Mouse (Mus musculus) right cerebral cortex, postnatal 14 days (tissue): ENCODE data around the gene Spryd3.

Source experiments
- DNase-seq: peaks from one replicate; pipeline ENCODE4 v3.0.0; 2022

Gene Spryd3

DNA sequence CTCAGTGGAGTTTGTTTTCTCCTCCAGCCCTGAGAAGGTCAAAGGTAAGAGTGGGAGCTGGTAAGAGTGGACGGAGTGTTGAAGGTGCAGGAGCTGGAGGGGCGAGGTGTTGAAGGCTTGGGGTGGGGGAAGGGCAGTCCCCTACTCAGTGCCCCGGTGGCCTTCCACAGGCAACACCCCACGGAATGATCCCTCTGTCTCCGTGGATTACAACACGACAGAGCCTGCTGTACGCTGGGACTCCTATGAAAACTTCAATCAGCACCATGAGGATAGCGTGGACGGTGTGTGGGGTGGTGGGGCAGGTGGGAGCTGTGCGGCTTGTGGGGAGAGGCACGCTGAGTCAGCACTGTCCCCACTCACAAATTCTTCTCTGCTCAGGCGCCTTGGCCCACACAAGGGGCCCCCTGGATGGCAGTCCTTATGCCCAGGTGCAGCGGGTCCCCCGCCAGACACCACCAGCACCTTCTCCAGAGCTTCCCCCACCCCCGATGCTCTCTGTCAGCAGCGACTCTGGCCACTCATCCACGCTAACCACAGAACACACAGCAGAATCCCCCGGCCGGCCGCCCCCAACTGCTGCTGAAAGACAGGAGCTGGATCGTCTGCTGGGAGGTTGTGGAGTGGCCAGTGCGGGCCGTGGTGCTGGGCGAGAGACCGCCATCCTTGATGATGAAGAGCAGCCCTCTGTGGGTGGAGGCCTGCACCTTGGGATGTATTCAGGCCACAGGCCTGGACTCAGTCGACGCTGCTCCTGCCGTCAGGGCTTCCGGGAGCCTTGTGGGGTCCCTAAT, 25.1 kb downstream of the Spryd3 start:
- DNase-seq = no peak

DNA sequence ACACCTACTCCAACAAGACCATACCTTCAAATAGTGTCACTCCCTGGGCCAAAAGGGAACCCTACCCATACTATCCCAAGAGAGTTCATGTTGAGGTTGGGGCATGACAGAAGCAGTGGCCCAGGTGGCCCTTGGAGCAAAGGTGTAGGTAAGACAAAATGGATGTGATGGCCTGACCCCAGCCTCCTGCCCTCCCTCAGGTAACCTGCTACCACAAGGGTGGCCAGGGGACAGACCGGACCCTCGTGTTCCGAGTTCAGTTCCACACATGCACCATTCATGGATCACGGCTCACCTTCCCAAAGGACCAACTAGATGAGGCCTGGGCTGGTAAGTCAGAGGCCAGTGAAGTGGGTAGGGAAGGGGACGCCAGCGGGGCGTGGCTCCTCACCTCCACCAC, 25.8 kb downstream of the Spryd3 start:
- DNase-seq = no peak

DNA sequence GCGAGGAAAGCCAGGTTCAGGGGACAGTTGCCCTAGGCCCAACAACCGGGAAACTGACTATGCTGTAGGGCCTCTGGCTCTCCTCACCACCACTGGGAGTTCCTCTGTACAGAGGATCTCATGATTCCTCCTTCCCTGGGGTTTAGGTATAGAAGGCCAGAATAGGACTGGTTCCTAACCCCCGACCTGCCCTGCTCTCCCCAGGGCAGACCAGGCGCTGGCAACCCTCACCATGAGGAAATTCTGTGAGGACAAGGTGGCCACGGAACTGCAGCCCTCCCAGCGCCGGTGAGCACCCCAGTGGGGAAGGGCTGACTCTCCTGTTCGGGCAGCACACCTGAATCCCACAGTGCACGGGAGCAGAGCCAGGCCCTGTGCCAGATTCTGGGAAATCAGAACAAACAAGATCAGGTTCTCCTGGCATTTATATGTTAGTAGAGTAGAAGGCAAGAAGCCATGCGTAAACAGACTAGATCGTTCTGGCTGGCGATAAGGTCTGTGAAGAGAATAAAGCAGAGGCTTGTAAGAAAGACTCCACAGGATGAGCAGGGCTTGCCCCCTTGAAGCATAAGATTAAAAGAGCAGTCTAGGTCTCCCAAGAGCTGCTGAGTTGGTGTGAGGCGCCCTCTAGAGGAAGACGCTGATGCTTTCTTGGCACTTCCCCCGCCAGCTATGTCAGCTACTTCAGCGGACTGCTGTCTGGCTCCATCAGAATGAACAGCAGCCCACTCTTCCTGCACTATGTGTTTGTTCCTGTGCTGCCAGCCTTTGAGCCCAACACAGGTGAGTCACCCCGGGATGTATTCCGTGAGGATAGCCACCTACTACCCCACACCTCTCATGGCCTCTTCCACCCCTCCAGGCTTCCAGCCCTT, 27.1 kb downstream of the Spryd3 start:
- DNase-seq = peak; percentile 77

DNA sequence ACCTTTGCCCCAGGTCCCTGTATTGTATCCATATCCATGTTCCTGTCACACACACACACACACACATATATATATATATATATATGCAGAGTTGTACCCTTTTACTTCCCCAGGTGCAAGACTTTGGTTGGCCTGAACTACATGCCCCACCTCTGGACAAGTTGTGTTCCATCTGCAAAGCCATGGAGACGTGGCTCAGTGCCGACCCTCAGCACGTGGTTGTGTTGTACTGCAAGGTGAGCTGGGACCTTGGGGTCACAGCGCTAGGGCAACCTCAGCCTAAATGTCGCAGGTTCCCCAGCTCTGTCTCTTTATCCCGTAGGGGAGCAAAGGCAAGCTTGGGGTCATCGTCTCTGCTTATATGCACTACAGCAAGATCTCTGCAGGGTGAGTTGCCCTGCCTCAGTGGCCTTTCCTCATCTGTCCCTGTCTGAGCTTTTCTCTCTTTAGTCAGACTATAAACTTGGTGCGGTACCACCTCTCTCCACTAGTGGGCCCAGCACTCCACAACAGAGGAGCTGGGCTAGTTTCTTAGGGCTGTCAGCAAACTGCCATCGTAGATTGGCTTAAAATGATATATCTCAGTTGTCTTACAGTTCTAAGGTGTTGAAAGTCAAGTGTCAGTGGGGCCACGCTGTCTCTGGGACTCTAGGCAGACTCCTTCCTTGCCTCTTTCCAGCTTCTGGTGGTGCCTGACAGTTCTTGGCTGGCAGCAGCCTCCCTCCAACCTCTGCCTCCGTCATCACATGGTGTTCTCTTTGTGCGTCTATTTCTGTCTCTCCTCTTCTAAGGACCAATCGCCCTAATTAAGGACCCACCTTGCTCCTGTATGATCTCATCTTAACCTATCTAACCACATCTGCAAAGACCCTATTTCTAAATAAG, 28.1 kb downstream of the Spryd3 start:
- DNase-seq = peak; percentile 80

DNA sequence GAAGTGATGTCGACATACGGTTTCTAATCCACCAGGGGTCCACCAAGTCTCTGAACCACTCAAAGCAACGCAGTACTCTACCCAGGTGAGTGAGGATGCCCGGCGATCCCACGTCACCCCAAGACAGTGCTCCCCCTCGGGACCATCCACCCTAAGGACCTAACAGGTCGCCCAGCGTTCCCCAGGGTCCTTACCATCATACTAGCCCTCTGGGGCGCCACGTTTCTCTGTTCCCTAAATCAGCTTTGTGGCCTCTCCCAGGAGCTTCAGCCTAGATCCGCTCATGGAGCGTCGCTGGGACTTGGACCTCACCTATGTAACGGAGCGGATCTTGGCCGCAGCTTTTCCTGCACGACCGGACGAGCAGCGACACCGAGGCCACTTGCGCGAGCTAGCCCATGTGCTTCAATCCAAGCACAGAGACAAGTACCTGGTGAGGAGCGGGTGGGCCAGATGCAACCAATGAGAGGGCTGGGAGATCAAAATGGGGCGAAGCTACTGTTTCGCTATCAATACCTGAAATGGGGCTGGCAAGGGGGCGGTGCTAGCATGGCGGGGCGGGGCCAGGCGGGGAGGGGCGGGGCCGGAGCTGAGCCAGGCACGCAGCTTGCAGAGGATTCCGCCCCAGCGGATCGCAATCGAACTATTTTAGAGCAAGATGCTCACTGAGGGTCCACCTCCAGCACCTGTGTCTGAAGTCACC, 29.1 kb downstream of the Spryd3 start:
- DNase-seq = no peak

DNA sequence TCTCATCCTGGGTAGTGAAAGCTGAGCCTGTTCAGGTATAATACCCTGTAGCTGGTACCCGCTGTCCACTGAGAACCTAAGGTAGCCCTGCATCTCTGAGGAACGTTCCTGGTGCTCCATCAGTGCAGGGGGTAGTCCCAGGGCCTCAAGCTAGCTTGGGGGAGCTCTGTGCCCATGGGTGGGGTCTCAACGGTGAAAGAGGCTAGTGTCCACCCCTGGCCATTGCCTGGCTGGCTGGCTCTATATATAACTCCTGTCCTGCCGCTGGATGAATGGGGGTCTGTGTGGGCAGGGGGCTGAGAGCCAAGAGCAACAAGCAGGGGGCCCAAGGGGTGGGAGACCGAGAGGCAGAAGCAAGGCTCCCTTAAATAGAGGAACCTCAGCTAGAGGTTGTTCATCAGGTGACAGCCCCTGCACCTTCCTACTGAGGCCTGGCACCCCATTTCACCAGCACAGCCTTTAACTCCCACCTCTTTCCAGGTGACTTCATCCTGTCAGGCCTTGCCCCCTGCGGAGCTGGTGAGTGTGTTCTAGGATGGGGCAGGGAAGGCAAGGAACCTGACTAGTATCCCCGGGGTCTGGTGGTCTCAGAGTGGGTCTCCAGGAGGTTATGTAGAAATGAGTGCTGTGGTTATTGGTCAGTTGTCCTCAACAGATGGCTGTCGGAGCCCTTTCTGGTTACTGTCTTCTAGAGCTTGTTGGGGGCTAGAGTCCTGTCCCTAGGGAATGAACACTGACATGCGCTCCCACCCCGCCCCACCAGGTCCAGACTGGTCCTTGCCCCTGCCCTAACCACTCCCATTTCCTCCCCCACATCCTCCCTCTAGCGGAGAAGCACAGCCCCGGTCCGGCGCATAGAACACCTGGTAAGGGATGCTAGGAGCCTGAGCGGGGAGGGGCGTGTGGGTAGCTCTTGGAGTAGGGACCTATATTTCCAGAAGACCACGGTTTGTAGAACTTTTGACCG, 30.0 kb downstream of the Spryd3 start:
- DNase-seq = no peak

DNA sequence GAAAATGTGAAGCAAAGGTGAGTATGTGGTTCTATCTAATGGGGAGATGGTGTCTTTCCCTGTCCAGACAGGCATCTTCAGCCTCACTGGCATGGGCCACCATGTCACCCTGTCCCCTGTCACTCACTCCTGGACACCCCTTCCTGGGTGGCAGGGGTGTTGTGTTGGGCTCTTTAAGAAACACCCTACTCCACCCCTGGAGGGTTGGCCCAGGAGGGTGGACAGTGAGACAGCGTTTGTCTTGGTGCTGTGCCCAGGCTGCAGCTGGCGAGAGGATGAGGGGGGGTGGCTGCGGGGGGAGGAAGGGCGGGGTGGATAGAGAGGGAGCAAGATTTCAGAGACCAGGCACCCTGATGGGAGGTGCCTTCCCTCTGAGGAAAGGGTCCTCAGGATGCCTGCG, 30.7 kb downstream of the Spryd3 start:
- DNase-seq = no peak

DNA sequence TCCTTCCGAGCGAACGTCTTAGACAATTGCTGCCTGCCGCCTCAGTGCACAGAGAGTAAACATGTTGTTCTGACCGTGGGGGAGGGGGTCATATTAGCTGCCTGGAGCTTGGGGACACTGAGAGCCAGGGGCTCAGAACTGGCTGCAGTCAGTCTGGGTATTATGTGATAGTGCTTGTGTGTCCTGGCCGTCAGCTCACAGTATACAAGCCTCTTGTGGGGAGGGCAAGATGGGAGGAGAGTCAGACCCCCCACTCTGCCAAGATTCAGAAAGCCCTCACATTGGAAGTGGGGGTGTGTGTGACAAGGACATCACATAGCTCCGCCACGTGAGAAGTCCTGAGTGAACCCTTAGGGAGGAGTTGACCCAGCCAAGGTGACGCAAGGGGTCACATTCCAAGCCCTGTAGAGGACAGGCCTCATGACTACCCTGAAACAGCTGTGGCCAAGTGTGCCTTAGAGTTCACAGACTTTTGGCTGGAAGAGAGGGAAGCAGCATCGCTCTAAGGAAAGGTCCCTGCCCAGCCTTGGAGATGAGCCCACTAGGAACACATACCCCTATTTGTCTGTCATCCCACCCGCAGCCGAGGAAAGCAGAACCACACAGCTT, 32.0 kb downstream of the Spryd3 start:
- DNase-seq = no peak

DNA sequence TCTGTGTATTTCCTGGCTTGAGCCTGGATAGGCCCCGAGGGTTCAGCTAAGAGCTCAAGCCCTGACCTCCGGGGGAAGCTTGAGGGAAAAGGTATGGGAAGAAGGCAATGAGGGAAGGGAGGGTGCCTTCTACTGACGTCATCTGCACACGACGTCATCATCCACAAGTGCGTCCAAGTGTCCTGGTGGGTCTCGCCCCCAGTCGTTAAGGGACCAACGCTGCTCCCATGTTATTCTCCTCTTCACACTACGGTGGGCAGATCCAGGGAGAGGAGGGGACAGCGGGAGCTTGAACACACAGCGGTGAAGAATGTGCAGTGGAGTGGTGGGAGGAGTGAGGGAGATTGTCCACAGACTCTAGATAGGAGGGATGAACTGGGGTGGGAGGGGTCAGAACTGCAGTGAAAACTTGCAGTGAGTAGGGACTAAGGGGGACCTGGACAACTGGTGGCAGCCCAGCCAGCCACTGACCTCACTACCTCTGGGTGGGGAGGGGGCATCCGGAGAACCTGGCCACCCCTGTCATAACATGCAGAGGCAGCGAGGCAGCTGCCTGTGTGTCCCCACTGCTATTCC, 32.6 kb downstream of the Spryd3 start:
- DNase-seq = no peak

DNA sequence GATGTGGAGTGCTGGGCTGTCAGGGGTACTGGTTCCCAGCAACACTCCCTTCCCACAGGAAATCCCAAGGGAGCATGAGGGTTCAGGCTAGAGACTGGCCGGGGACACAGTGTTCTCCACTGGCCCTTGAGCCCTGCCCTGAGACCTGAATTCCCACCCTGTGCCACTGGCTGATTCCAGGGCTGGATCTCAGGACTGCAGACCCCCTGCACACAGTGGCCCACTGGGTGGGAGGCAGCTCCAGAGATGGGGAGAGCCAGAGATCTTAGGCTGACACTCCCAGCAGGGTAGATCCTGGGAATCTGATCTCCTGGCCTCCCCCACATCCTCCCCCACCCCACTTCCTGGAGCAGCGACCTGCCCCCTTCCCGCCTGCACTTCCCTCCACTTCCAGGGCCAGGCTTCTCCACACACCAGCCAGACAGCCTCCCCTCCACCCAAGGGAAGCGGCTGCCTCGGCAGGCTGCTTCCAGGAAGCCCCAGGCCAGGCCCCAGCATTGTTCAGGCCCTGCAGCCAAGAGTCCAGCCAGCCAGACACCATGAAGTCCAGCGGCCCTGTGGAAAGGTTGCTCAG, 33.4 kb downstream of the Spryd3 start:
- DNase-seq = no peak

DNA sequence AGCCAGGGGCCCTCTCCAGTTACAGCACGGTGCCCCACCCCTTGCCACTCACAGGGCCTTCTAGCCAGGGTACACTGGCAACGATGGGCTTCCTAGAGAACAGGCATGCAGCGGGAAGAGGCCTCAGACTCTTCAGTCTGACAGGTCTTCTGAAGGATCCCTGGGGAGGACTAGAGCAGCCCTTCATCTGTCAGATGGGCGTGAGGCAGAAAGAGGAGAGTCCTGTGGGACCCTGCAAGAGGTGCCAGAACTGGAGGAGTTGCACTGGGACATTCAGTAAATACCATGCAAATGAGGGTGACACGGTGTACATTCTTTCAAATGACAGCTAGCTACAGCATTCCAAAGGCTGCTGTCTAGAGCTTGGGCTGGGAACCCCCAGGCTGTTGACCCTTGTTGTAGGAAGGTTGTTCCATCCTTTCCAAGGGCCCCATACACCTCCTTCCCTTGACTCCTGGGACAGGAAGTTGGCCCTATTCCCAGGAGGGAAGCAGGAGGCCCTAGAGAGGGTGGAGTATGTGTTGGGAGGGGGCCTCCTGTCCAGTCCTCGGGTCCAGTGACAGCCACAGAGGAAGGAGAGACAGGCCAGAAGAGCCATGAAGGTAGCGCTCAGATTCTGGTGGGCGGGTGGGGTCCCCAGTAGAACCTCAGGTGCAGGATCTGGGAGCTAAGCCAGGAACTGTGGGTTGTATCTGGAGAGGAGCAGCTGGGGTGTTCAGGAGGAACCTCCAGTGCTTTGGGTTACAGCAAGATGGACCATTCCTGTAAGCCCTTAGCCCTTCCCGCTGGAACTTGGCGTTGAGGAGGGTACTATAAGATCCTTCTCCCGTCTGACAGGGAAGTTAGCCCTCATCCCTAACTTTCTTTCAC, 34.1 kb downstream of the Spryd3 start:
- no peak for DNase-seq

DNA sequence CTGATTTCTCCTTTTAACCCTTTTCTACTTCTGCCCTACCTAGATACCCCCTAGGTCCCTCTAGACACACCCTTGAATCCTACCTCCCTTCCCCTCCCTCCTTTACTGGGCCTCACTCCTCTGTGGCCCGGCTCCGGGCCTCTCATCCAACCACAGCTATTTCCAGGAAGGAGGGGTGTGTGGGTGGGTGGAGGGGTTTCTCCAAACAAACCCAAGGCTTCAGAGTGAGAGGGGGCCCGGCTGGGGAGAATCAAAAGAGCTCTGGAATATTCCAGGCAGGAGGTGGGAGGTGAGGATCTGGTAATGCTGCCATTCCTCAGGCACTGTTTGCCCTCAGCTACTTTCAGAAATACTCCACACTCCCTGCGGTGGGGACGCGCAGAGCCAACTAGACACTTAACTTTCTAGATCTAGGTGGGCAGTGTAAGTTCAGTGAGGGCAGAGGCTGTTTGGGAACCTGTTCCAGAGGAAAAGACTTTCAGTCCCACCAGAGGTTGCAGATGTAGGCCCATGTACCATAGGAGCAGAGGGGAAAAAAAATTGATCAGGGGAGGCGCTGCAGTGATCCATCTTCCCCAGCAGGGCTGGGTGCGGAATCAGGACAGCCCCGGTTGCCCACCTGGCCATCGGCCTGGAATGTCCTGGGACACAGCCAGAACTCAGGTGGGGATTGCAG, 34.9 kb downstream of the Spryd3 start:
- no peak for DNase-seq

DNA sequence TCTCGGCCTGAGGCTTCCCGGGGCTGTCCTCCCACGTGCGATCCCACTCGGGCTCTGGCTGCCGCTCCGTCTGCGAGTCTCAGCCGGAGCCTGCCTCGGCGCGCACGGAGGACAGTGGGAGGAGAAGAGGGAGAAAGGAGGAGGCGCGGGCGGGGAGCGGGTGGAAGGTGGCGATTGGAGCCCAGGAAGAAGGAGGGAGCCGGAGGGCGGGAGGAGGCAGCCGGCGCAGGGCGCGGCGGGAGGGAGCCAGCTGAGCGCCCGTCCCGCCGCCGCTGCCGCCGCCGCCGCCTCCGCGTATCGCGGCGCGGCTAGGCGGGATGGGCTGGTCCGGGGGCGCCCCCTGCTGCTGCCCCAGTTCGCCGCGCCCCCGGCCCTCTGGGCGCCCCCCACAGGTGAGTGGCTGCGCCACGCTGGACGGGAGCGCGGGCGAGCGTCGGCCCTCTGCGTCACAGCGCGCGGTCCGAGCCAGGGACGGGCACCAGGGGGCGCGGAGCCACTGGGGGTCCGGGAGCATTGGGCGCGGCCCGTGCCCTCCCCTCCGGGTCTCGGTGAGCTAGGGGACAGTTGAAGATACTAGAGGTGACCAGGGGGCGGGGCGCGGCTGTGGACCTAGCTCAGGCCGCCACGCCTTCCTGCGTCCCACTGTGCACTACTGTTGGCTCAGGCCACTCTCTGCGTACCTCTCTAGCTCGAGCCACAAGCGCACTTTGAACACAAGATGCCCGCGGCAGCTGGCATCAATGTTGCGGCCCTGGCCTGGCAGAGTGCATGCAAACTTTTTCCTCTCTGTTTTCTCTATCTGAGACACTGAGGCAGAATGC, 35.7 kb downstream of the Spryd3 start, which contains the start of gene Tns2:
TSS of gene Tns2 (plus strand) at position 253 of the 821 bp plus-strand sequence.
- peak; percentile 73 for DNase-seq

DNA sequence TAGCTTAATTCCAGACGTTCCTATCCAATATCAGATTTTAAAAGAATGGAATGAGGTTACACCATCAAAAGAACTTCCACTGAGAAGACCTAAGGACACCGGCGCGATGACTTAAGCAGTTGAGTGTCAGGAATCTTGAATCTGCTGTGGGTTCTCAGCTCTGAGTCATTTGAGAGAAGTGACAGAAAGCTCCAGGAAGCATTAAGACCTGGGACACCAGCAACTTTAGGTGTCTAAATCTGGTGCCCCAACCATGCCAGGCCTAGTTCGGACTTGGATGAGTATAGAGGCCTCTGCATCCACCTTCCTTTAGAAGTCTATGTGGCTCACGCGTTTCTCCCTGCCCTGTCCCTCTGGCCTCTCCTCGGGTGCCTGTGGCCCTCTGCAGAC, 36.3 kb downstream of the Spryd3 start:
- no peak for DNase-seq

DNA sequence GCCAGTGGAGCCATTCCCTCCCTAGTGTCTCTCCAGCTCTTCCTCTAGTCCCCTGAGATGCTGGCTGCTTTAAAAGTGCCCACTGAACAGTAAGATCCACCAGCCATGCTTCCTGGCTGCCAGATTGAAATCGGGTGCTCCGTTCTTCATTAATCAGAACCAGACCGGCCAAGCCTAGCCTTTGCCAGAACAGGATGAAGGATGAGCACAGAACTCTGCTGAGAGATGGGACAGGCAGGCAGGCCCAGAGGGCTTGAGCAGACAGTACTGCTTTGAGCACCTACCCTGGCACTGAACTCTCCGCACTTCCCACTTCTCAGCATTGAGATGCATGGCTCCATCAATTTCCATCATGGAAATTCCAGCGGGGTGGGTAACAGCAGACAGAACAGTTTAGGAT, 36.8 kb downstream of the Spryd3 start:
- DNase-seq = no peak

DNA sequence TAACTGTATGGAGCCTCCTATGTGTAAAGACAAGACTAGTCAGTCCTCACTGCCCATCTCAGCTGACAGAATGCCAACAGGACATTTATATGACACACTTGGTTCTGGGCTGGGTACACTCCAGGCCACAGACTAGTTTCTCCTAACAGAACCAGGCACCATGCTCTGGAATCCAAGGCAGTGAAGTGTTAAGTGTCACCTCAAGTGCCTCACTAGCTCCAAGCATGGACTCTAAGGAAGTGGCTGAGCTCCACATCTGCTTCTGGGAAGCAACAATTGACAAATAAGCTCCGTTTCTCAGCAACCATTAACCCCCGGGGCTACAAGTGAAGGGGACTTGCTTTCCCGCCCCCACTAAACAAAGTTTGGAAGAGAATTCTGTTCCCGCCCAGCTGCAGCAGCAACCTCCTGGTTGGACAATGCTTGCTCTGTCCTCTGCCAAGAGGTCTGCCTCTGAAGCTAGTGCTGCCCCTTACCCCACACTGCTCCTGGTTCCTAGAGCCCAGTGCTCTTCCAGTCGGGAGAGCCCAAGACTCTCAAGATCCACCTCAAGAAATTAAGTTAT, 38.0 kb downstream of the Spryd3 start:
- DNase-seq = no peak
